Comparison of ENCODE assay signal across 27 mouse cellular contexts in genomic region chr1:135972576-135972975, GRCm38 (mm10). TPM values are rescaled to one million over a fixed set of nuclear protein-coding genes. Genes with fewer than 3 reads are reported as not detected.
"Had no signal": no experiment of that assay in that cellular context is flagged by ENCODE, and none has a peak within 500 bp of the region (broad histone marks: within the 10 kb centered on the region; RNA-seq: fewer than 3 reads in every experiment).

No protein-coding gene starts in this region.

- DNase-seq: gastrocnemius, postnatal 14 days; gastrocnemius, postnatal 36 days; heart, adult 11 months; heart, adult 2 months; heart, postnatal 14 days; heart, postnatal 36 days; kidney, adult 11 months; kidney, adult 2 months; kidney, adult 9 months; kidney, postnatal 14 days; kidney, postnatal 36 days; layer of hippocampus, adult 9-11 months; layer of hippocampus, postnatal 36 days; left cerebral cortex, postnatal 4 days had no signal

RNA-seq across cellular contexts. Expression of gene Igfn1, which starts 33.6 kb away (rescaled TPM):
- total RNA-seq: heart, adult 2 months; heart, postnatal 36 days; hematopoietic stem cell, adult 5-6 weeks; hindbrain, postnatal 0 days; liver, adult 2 months had no signal
- polyA plus RNA-seq: heart, adult 2 months; heart, embryonic 13.5 days; heart, embryonic 15.5 days; hindbrain, embryonic 11.5 days; hindbrain, embryonic 13.5 days; intestine, embryonic 14.5 days; large intestine, adult 2 months; liver, adult 2 months; liver, embryonic 12.5 days; liver, embryonic 14.5 days had no signal

RNA-seq across cellular contexts. Expression of gene Pkp1, which starts 53.6 kb away (rescaled TPM):
- total RNA-seq: gastrocnemius, postnatal 14 days; heart, adult 2 months; heart, postnatal 36 days; hematopoietic stem cell, adult 5-6 weeks; layer of hippocampus, adult 18-20 months; layer of hippocampus, adult 8-10 months; layer of hippocampus, postnatal 36 days had no signal
- polyA plus RNA-seq: hindbrain, embryonic 13.5 days; liver, embryonic 12.5 days had no signal
